Mouse (Mus musculus): Measurements from ENCODE around the gene Znrd1.

DNA sequence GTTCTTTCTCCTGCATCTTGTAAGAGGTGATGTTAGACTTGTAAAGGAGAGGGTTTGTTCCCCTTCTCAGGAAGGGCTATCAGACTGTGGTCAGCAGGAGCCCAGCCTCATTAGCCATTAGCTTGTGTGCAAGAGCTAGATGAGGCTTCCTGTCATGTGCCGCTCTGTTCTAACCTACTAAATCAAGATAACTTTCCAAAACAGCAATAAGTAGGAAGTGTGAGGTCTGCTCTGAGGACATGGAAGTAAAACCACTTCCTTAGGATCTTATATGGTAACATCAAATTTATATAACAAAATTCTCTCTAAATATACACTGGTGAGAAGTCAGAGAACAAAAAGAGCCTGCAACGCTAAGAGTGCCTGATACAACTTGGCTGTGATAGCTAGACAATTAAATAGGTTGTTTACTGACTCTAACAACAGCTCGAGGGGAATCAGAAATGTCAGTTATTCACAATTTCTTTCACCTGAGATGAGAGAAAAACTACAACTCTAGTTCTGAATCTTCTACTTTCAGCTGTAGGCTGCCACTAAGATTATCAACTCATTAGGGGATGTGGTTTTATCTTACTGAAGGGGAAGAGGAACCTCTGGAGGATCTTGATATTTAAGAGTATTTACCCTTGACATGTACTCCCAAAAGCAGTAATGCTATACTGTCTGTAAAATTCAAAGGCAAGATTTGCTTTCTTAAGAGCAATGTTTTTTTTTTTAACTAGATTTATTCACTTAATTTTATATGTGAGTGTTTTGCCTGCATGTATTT lies 34.2 kb upstream of the Znrd1 start:
- TF ChIP-seq CTCF (IDR thresholded peaks at IDR 0.05; ENCODE audit: low read depth, low read length) = no peak
- TF ChIP-seq GATA1 (IDR thresholded peaks at IDR 0.05; ENCODE audit: borderline replicate concordance, low read length) = no peak
- TF ChIP-seq POLR2AphosphoS5 (IDR thresholded peaks at IDR 0.05; ENCODE audit: insufficient replicate concordance, low read depth, low read length) = no peak
- no peak for TF ChIP-seq GATA2 (IDR thresholded peaks at IDR 0.05; ENCODE audit: borderline replicate concordance, low read depth, low read length)
- no peak for TF ChIP-seq TAL1 (conservative IDR thresholded peaks at IDR 0.05; ENCODE audit: low read depth, low read length)
